Mouse (Mus musculus) erythroblast, embryonic 14.5 days (primary cell): ENCODE measurements around the gene Tex30.

Experiments used
- GATA1 ChIP-seq: IDR thresholded peaks from 2 replicates; pipeline ENCODE4 v1.6.1; 2012; ENCODE audit warnings: low read length, inconsistent platforms, mixed read lengths
- TAL1 ChIP-seq: IDR thresholded peaks from 3 replicates; pipeline ENCODE4 v1.6.1; 2012; ENCODE audit warnings: low read length, inconsistent platforms, mixed read lengths

DNA sequence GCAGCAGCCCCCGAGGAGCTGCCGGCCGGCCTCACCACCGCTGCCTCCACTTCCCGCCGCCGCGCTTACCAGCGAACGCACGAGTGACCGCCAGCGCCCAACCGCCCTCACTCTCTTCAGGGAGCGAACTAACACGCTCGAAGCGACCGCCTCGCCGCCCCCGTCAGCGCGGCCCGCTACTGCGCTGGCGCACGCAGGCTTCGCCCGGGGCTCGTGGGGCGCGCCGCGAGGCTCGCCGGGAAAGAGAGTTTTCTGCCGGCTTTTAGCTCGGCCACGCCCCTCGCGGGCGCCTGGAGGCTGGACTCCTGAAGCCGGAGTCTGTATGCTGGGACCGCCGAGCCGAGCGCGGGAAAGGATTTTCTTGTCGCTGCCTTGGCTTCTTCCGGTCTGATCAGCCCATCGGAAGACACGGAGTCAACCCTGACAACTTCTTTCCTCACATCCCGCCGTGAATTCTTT, at the start of gene Tex30:
- peak; percentile 85 for TF ChIP-seq GATA1
- no peak for TF ChIP-seq TAL1
